Mouse (Mus musculus): Measurements from ENCODE around the gene Sncg. TPM values are rescaled to one million over a fixed set of nuclear protein-coding genes. Genes with fewer than 3 reads are reported as not detected.

The Sncg gene
- polyA plus RNA-seq, 1 experiment from 2014 or later: 31.3 TPM

GRCm38 (mm10) chr14:34339446-34339845, 35.1 kb downstream of the Sncg start:
- no peak for ATAC-seq (ENCODE audit: insufficient read depth, low FRiP score)
- 51% methylated on average over 1 of the region's 1 CpGs for WGBS

GRCm38 (mm10) chr14:34332476-34332875, 42.1 kb downstream of the Sncg start:
- no peak overlapping the region for H3K4me3 ChIP-seq (replicated peaks; ENCODE audit: low read length)
- no peaks in the 10 kb centered on the region for H3K27me3 ChIP-seq (ENCODE audit: control insufficient read depth, insufficient read depth, low read length)
- H3K9me3 ChIP-seq (replicated peaks; ENCODE audit: control insufficient read depth, low read length): no peaks in the 10 kb centered on the region
- no peak overlapping the region for H3K9ac ChIP-seq (ENCODE audit: low read length)
- H3K4me1 ChIP-seq (ENCODE audit: control insufficient read depth, insufficient read depth, low read length): no peaks in the 10 kb centered on the region
- no peak overlapping the region for H3K4me2 ChIP-seq (ENCODE audit: low read depth, low read length)
- H3K27ac ChIP-seq (ENCODE audit: low read length): no peak overlapping the region
- peaks cover 33% of the 10 kb centered on the region for H3K36me3 ChIP-seq (ENCODE audit: control insufficient read depth, insufficient read depth, low read length)
- 92% methylated on average over 5 of the region's 5 CpGs for whole genome bisulfite sequencing
- no peak for ATAC-seq (ENCODE audit: insufficient read depth, low FRiP score)

More at GRCm38 (mm10) chr14:34339446-34339845, 35.1 kb downstream of the Sncg start:
- Histone ChIP-seq H3K27me3 (ENCODE audit: control insufficient read depth, insufficient read depth, low read length) (no peaks in the 10 kb centered on the region), H3K4me3 (replicated peaks; ENCODE audit: low read length) (no peak overlapping the region), H3K9ac (ENCODE audit: low read length) (no peak overlapping the region), H3K4me2 (ENCODE audit: low read depth, low read length) (no peak overlapping the region), H3K36me3 (ENCODE audit: control insufficient read depth, insufficient read depth, low read length) (peaks cover 37% of the 10 kb centered on the region), H3K4me1 (ENCODE audit: control insufficient read depth, insufficient read depth, low read length) (no peaks in the 10 kb centered on the region), H3K9me3 (replicated peaks; ENCODE audit: control insufficient read depth, low read length) (no peaks in the 10 kb centered on the region), H3K27ac (ENCODE audit: low read length) (no peak overlapping the region)

GRCm38 (mm10) chr14:34331886-34332285, 42.7 kb downstream of the Sncg start:
- no peak for ATAC-seq (ENCODE audit: insufficient read depth, low FRiP score)
- Histone ChIP-seq H3K36me3 (ENCODE audit: control insufficient read depth, insufficient read depth, low read length) (peaks cover 32% of the 10 kb centered on the region), H3K4me1 (ENCODE audit: control insufficient read depth, insufficient read depth, low read length) (no peaks in the 10 kb centered on the region), H3K4me2 (ENCODE audit: low read depth, low read length) (no peak overlapping the region), H3K27me3 (ENCODE audit: control insufficient read depth, insufficient read depth, low read length) (no peaks in the 10 kb centered on the region), H3K9me3 (replicated peaks; ENCODE audit: control insufficient read depth, low read length) (no peaks in the 10 kb centered on the region), H3K9ac (ENCODE audit: low read length) (no peak overlapping the region), H3K4me3 (replicated peaks; ENCODE audit: low read length) (no peak overlapping the region), H3K27ac (ENCODE audit: low read length) (no peak overlapping the region)
- 82% methylated on average over 3 of the region's 3 CpGs for WGBS

GRCm38 (mm10) chr14:34330657-34331158, 43.9 kb downstream of the Sncg start:
- H3K27ac ChIP-seq (ENCODE audit: low read length): no peak overlapping the region
- no peaks in the 10 kb centered on the region for H3K27me3 ChIP-seq (ENCODE audit: control insufficient read depth, insufficient read depth, low read length)
- peaks cover 29% of the 10 kb centered on the region for H3K36me3 ChIP-seq (ENCODE audit: control insufficient read depth, insufficient read depth, low read length)
- ATAC-seq (ENCODE audit: insufficient read depth, low FRiP score): no peak
- no peak overlapping the region for H3K4me2 ChIP-seq (ENCODE audit: low read depth, low read length)
- WGBS: 93% methylated on average over 9 of the region's 9 CpGs
- no peaks in the 10 kb centered on the region for H3K9me3 ChIP-seq (replicated peaks; ENCODE audit: control insufficient read depth, low read length)
- no peaks in the 10 kb centered on the region for H3K4me1 ChIP-seq (ENCODE audit: control insufficient read depth, insufficient read depth, low read length)
- H3K4me3 ChIP-seq (replicated peaks; ENCODE audit: low read length): no peak overlapping the region
- no peak overlapping the region for H3K9ac ChIP-seq (ENCODE audit: low read length)

- peaks cover 31% of the 10 kb centered on the region for H3K36me3 ChIP-seq (ENCODE audit: control insufficient read depth, insufficient read depth, low read length)
- H3K4me2 ChIP-seq (ENCODE audit: low read depth, low read length): no peak overlapping the region
- no peaks in the 10 kb centered on the region for H3K4me1 ChIP-seq (ENCODE audit: control insufficient read depth, insufficient read depth, low read length)
- H3K9me3 ChIP-seq (replicated peaks; ENCODE audit: control insufficient read depth, low read length): no peaks in the 10 kb centered on the region
- ATAC-seq (ENCODE audit: insufficient read depth, low FRiP score): no peak
- H3K27me3 ChIP-seq (ENCODE audit: control insufficient read depth, insufficient read depth, low read length): no peaks in the 10 kb centered on the region
- WGBS: 60% methylated on average over 1 of the region's 1 CpGs
- no peak overlapping the region for H3K27ac ChIP-seq (ENCODE audit: low read length)
- no peak overlapping the region for H3K9ac ChIP-seq (ENCODE audit: low read length)
- no peak overlapping the region for H3K4me3 ChIP-seq (replicated peaks; ENCODE audit: low read length)
Measured at GRCm38 (mm10) chr14:34327618-34328017, 47.0 kb downstream of the Sncg start.

- Histone ChIP-seq H3K27ac (ENCODE audit: low read length) (no peak overlapping the region), H3K9me3 (replicated peaks; ENCODE audit: control insufficient read depth, low read length) (no peaks in the 10 kb centered on the region), H3K9ac (ENCODE audit: low read length) (no peak overlapping the region), H3K4me2 (ENCODE audit: low read depth, low read length) (no peak overlapping the region), H3K4me1 (ENCODE audit: control insufficient read depth, insufficient read depth, low read length) (no peaks in the 10 kb centered on the region), H3K27me3 (ENCODE audit: control insufficient read depth, insufficient read depth, low read length) (no peaks in the 10 kb centered on the region), H3K36me3 (ENCODE audit: control insufficient read depth, insufficient read depth, low read length) (peaks cover 31% of the 10 kb centered on the region), H3K4me3 (replicated peaks; ENCODE audit: low read length) (no peak overlapping the region)
- 81% methylated on average over 3 of the region's 3 CpGs for WGBS
- ATAC-seq (ENCODE audit: insufficient read depth, low FRiP score): no peak
Measured at GRCm38 (mm10) chr14:34326606-34327005, 48.0 kb downstream of the Sncg start.

- Histone ChIP-seq H3K27me3 (ENCODE audit: control insufficient read depth, insufficient read depth, low read length) (no peaks in the 10 kb centered on the region), H3K4me1 (ENCODE audit: control insufficient read depth, insufficient read depth, low read length) (no peaks in the 10 kb centered on the region), H3K36me3 (ENCODE audit: control insufficient read depth, insufficient read depth, low read length) (peaks cover 12% of the 10 kb centered on the region), H3K27ac (ENCODE audit: low read length) (no peak overlapping the region), H3K9me3 (replicated peaks; ENCODE audit: control insufficient read depth, low read length) (no peaks in the 10 kb centered on the region), H3K4me2 (ENCODE audit: low read depth, low read length) (no peak overlapping the region), H3K9ac (ENCODE audit: low read length) (no peak overlapping the region), H3K4me3 (replicated peaks; ENCODE audit: low read length) (no peak overlapping the region)
- 95% methylated on average over 5 of the region's 5 CpGs for WGBS
- ATAC-seq (ENCODE audit: insufficient read depth, low FRiP score): no peak
Measured at GRCm38 (mm10) chr14:34323576-34324085, 51.0 kb downstream of the Sncg start.

Other genes with a start within 250 kb of the Sncg start
- gene Npy4r, start 222.3 kb downstream of the Sncg start, polyA plus RNA-seq (2015; fragmentation: Nextera tagmentation; extraction: Ambion mirVana): 0.46 and 0.47 TPM in 2 replicates
- 0.29 and 0.31 TPM in 2 replicates for gene Gprin2, start 173.1 kb downstream of the Sncg start, polyA plus RNA-seq (2015; fragmentation: Nextera tagmentation; extraction: Ambion mirVana)
- gene Syt15, start 155.2 kb downstream of the Sncg start, polyA plus RNA-seq (2015; fragmentation: Nextera tagmentation; extraction: Ambion mirVana): 1.4 and 1.6 TPM in 2 replicates
- gene Shld2, start 64.3 kb downstream of the Sncg start, polyA plus RNA-seq (2015; fragmentation: Nextera tagmentation; extraction: Ambion mirVana): 5.6 and 6.1 TPM in 2 replicates
- gene Glud1, start 64.1 kb downstream of the Sncg start, polyA plus RNA-seq (2015; fragmentation: Nextera tagmentation; extraction: Ambion mirVana): 62.5 and 64.0 TPM in 2 replicates
- 23.6 and 47.2 TPM in 2 replicates for gene Fam25c, start 19.4 kb downstream of the Sncg start, polyA plus RNA-seq (2015; fragmentation: Nextera tagmentation; extraction: Ambion mirVana)
- 8.5 and 9.1 TPM in 2 replicates for gene Mmrn2, start 676 bp upstream of the Sncg start, polyA plus RNA-seq (2015; fragmentation: Nextera tagmentation; extraction: Ambion mirVana)
- gene Bmpr1a, start 128.6 kb upstream of the Sncg start, polyA plus RNA-seq (2015; fragmentation: Nextera tagmentation; extraction: Ambion mirVana): 22.4 and 22.9 TPM in 2 replicates
- not detected in 2 replicates for gene 9230112D13Rik, start 148.0 kb upstream of the Sncg start, polyA plus RNA-seq (2015; fragmentation: Nextera tagmentation; extraction: Ambion mirVana)
- gene Ldb3, start 213.9 kb upstream of the Sncg start, polyA plus RNA-seq (2015; fragmentation: Nextera tagmentation; extraction: Ambion mirVana): 4.4 and 30.9 TPM in 2 replicates
- 0.06 TPM in 1 of 2 replicates, not detected in the other for gene Opn4, start 225.4 kb upstream of the Sncg start, polyA plus RNA-seq (2015; fragmentation: Nextera tagmentation; extraction: Ambion mirVana)